Mouse (Mus musculus): ENCODE results near the gene Cemip2. TPM values are rescaled to one million over a fixed set of nuclear protein-coding genes. Genes with fewer than 3 reads are reported as not detected.
"Not testable (repeated sequence)": the region's sequence is repeated elsewhere in the genome, so short reads cannot be mapped to it uniquely, and the experiment has no call there.

Cemip2 gene
- total RNA-seq, 2 experiments from 2014 or later, result 10.5 to 14.6 TPM

DNA sequence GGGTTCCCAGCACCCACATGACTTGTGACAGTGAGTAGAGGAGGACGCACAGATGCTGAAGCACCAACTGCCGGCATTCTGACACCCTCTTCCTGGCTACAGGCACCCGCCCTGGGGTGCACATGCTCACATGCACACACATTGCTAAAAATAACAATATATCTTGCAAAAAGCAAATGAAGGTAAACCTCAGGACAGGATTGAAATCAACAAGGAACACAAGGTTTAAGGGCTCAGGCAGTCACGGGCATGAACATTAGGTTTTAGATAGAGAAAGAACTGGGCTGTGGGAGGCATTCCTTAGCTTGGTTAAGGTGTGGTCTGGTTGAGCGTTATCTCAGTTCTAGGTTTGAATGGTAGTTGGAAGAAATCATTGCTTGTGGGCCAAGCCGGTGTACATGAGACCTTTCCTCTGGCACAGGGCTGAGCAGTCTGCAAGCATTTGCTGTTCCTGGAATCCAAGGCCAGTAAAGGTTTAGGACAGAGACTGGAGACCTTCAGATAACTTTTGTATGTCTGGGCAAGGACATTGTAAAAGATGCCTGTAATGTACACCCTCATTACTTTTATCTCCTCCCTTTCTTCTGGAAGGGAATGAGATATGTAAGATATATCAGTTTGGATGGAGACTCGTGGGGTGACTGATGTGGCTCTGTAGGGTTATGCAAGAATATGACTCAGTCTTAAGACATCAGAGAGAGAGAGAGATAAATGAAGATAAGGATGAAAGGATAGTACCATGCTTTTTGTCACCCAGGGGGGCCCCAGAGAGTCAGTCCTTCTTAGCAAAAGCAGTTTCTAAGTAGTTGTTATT, 87.3 kb downstream of the Cemip2 start:
- no peak for DNase-seq

DNA sequence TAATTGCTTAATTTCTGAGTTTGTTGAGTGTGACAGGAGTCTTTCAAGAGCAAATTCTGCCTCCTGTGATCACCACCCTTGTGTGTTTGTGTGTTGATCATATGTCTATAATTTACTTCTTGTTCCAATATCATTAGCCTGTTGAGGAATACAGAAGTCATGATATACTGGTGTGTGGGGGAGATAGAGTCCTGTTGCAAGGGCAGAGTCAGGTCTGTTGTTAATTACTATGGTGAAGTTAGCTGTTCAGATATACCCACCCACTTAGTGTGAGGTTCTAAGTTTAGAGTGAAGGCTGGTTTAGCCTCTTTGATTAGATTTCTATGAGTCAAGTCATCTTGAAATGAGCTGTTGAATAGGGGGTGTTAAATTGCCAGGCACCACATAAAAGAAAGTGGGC, 88.0 kb downstream of the Cemip2 start:
- DNase-seq, result no peak

DNA sequence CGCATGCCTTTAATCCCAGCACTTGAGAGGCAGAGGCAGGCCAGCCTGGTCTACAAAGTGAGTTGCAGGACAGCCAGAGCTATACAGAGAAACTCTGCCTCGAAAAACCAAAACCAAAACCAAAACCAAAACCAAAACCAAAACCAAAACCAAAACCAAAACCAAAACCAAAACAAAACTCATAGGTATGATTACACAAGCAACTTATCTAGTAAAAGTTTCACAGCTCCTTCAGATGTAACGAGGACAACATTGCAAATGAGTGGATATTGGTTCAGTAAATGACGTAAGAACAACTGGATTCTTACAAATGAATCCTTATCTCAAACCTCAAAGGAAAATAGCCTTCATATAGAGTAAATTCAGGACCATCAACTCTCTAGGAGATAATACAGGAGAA, 88.6 kb downstream of the Cemip2 start:
- not testable (repeated sequence) for DNase-seq

DNA sequence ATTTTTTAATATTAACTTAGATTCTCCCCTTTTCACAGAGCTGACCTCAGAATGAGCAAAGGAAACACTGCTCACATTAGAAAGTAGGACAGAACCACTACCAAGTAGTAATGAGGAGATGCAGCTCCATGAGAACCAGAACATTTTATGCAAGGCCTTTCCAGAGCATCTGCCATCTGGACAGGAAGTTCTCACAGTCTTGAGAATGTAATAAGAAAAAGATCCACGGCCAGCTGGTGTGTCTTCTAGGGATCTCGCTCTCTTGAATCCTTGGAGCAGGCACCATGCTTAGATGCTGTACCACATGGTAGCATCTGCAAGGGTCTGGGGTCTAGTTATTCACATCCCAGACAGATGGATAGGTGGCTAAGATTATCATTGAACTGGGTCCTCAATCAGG, 90.3 kb downstream of the Cemip2 start:
- DNase-seq, result no peak

DNA sequence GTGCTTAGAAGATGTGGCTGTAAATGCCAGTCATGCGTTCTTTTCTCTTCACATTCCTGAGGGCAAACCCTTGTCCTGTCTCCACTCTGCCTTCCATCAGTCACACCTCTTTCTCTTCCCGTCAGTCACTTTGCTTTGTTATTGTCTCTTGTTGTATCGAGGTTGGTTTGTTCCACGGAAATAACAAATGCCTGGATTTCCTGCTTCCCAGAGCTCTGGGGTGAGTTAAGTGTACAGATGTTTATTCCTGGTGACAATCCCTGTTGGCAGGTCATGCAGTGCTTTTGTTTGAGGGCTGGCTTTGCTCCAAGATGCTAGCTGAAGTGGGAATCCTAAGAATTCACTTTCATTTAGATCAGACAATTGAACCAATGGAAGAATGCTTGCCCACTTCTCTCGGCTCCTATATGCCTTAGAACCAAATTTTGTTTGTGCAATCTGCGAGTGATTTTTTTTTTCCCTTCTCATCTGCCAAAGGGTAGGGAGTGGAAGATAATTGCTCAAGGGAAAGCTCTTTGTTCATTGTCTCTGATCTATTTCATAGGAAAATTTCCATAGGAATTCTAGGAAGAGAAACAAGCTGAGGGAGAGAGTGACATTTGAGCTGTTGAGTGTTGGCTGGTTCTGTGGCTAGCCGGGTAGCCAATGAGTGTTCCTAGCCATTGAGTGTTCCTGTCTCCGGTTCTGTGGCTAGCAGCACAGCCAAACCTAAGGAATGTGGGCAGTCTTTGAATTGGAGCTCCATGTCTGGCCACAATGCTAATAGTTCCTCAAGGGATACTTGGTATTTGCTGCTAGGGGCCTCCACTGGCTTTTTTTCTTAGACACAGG, 104.2 kb downstream of the Cemip2 start:
- DNase-seq, result peak; percentile 34

DNA sequence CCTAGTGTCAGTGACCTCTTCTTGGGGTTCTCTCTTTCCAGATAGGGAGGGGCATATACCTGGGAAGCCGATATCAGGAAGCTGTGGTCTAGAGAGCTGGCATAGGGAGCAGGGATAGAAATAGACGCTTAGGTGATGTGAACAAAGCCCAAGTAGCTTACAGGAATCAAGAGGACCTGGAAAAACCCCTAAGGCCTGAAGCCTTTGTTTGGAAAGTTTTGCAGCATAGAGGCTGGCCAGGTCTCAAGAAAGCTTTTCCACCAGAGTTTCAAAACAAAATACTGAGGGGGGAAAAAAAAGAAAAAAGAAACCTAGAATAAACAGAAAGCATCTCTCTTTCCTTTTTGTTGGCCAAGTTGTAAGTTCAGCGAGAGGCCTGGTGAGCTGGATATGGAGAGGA, 104.9 kb downstream of the Cemip2 start:
- DNase-seq, result no peak

DNA sequence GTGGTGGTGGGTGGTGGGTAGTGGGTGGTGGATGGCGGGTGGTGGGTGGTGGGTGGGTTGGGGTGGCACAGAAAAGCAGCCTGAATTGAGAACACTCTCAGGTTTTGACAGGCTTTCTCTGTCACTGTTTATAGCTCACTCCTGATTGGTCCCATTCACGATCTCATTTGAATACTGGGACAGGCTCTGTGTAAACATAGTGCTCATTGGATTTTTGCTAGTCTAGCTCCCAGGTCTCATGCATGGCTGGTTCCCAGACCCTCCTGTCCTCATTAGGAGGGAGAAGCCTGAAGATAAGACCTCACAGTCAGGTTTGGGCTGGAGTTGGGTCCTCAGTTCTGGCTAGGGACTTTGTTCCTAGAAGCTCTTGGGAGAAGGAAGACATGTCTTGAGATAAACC, 105.8 kb downstream of the Cemip2 start:
- no peak for DNase-seq

DNA sequence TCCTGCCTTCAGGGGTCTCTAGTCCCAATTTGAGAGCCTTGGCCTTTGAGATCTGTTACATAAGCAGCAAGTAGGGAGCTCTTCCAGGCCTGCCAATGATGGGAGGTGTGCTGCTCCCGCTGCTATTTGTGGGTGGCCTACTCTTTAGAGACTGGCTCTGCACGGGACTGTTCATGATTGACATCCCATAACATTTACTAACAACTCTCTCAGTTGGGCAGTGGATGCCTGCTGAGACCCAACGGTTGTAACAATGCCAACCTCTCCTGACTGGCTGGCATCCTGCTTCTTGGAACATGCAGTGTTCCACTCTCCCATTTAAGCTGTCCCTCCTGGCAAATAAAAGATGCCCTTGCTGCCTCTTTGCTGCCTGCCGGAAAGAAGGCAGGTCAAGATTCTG, 106.2 kb downstream of the Cemip2 start:
- DNase-seq, result no peak

DNA sequence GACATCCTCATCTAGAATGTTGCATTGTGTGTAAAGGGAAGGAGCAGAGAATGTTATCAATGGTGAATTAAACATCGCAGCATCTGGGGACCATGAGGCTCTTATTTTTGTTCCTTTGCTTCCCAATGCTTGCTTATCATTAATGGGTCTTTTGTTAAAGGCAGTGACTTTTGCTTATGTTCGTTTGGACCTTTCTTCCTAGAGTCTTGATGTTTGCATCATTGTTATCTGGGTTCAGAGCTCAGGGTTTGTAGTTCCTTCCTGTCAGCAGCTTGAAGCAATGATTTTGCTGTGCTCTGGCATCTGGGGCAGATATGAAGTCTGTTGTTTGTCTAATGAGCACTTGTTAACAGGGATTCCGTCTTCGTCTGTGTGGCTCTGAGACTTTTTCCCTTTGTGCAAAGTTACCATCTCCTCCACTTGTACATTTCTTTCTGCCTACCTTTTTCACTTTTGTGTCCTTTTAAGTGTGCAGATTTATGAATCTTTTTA, 108.1 kb downstream of the Cemip2 start:
- no peak for DNase-seq

DNA sequence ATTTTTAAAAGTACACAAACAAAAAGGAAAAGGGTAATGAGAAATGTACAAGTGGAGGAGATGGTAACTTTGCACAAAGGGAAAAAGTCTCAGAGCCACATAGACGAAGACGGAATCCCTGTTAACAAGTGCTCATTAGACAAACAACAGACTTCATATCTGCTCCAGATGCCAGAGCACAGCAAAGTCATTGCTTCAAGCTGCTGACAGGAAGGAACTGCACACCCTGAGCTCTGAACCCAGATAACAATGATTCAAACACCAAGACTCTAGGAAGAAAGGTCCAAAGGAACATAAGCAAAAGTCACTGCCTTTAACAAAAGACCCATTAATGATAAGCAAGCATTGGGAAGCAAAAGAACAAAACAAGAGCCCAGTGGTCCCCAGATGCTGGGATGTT, 112.6 kb downstream of the Cemip2 start:
- DNase-seq, result no peak

DNA sequence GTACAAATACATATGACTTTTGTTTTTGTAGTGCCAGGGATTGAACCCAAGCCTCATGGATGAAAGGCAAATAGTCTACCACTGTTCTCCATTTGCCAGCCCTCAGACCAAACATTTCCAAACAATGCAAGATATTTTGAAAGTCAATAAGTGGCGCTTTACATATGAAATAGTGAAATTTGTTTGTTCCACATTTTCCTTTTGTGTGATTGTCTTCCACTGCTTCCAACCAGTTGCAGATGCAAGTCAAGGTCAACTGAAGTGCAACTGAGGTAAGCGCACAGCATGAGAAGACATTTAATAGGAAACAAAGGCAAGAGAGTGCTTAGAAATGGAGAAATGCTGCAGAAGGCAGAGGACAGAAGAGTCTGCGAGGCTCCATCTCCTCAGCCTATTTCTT, 116.7 kb downstream of the Cemip2 start:
- no peak for DNase-seq

DNA sequence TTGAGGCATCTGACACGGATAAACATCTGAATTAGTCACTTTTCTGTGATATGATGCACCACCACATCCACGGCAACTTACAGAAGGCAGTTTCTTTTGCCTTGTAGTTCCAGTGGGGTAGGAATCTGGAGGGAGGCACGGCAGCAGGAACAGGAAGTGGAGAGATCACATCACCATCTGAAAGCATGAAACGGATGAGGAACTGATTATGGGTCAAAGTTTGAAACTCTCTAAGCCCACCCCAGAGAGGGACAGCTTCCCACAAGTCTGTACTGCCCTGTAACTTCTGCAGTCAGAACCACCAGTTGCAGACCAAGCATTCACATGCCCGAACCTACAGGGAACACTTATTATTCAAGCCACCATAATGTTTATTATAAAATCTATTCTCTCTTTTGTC, 117.4 kb downstream of the Cemip2 start:
- no peak for DNase-seq

DNA sequence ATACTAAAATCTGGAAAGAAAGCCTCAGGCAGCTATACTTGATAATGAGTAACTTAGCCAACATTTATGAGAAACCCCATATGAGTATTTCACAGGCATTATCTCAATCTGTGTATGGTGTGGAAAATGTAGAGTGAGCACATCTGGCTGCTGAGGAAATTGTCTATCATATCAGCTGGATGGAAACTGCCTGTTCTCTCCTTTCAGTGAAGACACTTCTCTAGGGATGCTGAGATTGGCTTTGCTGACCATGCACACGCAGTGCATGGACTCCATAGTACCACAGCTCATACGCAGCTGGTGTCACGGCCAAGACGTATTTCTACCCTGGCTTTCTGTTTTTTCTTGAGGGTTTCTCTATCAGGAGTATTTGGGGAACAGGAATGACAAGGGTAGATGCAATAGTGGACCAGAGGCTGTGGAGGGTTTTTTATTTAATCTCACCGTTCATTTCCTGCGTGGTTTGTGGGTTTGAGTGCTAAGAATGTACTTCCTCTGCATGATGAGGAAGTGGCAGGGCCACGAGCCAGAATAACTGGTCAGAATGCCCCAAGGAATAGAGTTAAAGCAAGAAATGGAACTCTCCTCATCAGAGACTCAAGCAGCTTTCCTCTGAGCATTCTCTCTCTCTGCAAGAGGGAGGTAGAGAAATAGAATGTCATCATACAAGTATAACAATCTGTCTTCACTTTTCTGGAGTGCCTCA, 119.1 kb downstream of the Cemip2 start:
- DNase-seq, result no peak

DNA sequence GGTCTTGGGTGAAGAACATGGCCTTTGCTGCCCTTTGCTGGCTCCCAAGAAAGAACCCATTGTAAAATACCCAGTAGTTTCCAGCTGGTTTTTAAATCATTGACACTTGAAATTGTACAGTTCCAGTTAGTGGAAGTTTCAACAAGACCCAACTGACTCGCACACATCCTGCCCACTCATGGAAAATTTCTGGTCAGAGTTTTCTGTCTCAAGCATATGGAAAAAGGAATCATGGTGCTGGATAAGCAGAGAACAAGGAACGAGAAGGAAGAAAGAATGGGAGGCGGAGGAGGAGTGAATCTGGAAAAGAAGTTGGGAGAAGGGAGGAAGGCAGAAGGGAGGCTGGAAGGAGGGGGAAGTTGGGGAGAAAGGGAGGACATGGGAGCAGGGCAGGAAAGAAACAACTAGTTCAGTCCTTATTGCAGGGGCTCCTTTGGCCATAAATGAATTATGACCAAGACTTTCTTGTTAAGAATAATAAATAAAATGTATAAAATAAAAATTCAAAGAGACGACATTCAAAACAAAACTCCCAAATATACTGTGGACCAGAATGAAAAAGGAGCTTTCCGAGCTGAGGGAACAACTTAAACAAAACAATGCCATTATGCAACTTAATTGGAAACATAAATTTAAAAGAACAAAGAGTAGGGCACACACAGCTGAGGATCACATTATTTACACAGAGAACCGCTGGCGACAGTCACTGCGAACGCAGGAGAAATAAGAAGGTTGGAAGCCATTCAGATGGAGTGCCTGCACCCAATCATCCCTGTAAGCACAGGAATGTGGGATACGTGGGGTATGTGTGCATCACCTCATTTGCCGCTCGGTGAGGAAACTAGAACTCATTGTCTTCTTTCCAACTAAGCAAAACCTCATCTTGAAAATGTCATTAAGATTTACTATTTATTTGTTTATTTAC, 120.1 kb downstream of the Cemip2 start:
- DNase-seq, result no peak

Other genes starting within 250 kb of the Cemip2 start
- gene 1110059E24Rik, start 125.4 kb upstream of the Cemip2 start, total RNA-seq (2021), result 10 to 100 TPM; 16.9 to 22.0 TPM
- gene Abhd17b, start 125.2 kb upstream of the Cemip2 start, total RNA-seq (2021), result 10 to 100 TPM; 30.7 to 32.2 TPM